Mouse (Mus musculus): Measurements from ENCODE around the gene Mrpl9.

DNA sequence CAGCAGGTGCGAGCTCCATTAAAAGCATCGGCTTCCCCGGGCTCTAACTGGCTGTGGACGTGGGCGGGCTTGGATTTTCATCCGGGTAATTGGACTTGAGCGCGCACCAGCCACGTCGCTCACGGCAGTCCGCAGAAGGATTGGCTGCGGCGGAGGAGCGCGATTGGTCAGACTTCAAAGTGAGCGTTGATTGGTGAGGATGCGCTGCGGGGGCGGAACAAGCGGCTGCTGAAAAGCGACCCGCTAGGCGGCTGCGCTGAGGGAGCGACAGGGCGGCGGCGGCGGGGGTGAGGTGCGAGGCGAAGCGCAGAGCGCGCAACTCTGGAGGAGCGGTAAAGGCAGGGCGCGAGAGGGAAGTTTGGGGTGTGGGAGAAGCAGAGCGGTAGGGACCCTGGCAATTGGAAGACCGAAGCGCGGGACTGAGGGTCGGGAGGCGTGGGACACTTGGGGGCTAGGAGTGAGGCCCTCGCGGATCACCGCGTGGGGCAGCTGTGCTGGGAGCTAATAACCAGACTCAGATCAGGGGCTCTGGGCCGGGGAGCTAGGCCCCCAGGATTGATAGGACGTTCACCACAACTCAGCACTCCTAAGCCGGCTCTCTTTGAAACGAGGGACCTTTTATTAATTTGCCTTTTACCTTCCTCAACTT is 30.0 kb upstream of the Mrpl9 start, which contains the start of gene Tdrkh:
- TF ChIP-seq CTCF (IDR thresholded peaks at IDR 0.05; ENCODE audit: control insufficient read depth, insufficient read depth, insufficient replicate concordance, low read depth, low read length) (no peak), POLR2A (IDR thresholded peaks at IDR 0.05; ENCODE audit: control insufficient read depth, low read depth, low read length) (peak; percentile 68)

Data from testis, adult 2 months (tissue).